In genomic region chr14:119347236-119347635, GRCm38 (mm10) we compare ENCODE assay signal across 18 mouse cellular contexts.
A peak's percentile ranks its signal among the peaks of the same experiment; 100 is the strongest.
DNase-seq lines count a peak whose midpoint lies in the region.
"Had no signal": no experiment of that assay in that cellular context is flagged by ENCODE, and none has a peak within 500 bp of the region (broad histone marks: within the 10 kb centered on the region; RNA-seq: fewer than 3 reads in every experiment).

No protein-coding gene starts in this region.

- peak; percentile 11 for DNase-seq in left cerebral cortex, adult 11 months (ENCODE audit: low spot score)
- no peak for DNase-seq in left cerebral cortex, postnatal 4 days
- peak; percentile 16 to 29 for DNase-seq in right cerebral cortex, adult 2 months (ENCODE audit: low spot score in 2 of 2)
- no peak for DNase-seq in right cerebral cortex, postnatal 14 days
- peak; percentile 28 to 37 for DNase-seq in left cerebral cortex, postnatal 14 days (ENCODE audit: low spot score in 2 of 2)
- peak; percentile 9 to 26 for DNase-seq in right cerebral cortex, postnatal 36 days (ENCODE audit: low spot score in 2 of 2)
- DNase-seq in adrenal gland, adult (ENCODE audit: inconsistent age in 2 of 2, low spot score in 1 of 2), result no peak
- no peak for DNase-seq in natural killer cell, adult 2 months (ENCODE audit: low spot score in 2 of 2)
- DNase-seq: adrenal gland, adult 8-10 months; B cell, adult 2 months; cerebellum, adult 2 months; cerebellum, postnatal 36 days; embryo, embryonic 11 days; gastrocnemius, postnatal 10 days; kidney, postnatal 36 days; lung, adult 18-20 months; spleen, adult 18-20 months; thymus, postnatal 14 days had no signal

- intact Hi-C loops in left cerebral cortex, postnatal 4 days (cut with DNase I), result no loop called here
- intact Hi-C loops in left cerebral cortex, postnatal 14 days (cut with DNase I), result no loop called here

Comparison
In these comparisons a context has a peak if more than half of its experiments do, and no peak if none do; other contexts are left out.
1. DNase-seq: peak in left cerebral cortex, adult 11 months (single experiment), right cerebral cortex, adult 2 months (2 of 2), left cerebral cortex, postnatal 14 days (2 of 2) and right cerebral cortex, postnatal 36 days (2 of 2); none in left cerebral cortex, postnatal 4 days (single experiment), right cerebral cortex, postnatal 14 days (single experiment), adrenal gland, adult (0 of 2) and natural killer cell, adult 2 months (0 of 2).